Mouse (Mus musculus) R1 (cell line): Measurements from ENCODE around the gene Nuak1.
A peak's percentile ranks its signal among the peaks of the same experiment; 100 is the strongest.

ENCODE experiments used
- DNase-seq: peaks from one replicate; pipeline ENCODE4 v3.0.0-alpha.2; 2018; ENCODE audit warnings: low read depth, low spot score

Nuak1 gene

DNA sequence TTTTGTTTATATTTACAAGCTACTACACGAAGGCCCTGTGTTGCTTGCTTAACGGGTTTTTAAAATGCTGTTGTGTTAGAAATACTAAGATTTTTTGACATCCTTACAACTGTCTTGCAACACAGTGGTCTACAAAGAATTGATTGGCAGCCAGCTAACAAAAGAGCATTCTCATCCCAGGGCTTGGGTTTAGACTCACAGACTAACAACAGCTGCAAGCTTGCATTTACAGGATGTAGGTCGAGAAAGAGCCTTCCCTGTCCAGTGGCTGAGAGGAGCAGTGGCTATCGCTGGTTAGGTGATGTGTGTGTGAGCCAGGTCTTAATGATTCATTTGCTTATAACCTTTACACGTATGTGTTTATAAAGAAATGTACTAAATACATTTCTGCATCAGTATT is 94.7 kb downstream of the Nuak1 start:
- DNase-seq: no peak

GRCm38 (mm10) chr10:84343536-84343935 is 96.9 kb downstream of the Nuak1 start:
- no peak for DNase-seq

DNA sequence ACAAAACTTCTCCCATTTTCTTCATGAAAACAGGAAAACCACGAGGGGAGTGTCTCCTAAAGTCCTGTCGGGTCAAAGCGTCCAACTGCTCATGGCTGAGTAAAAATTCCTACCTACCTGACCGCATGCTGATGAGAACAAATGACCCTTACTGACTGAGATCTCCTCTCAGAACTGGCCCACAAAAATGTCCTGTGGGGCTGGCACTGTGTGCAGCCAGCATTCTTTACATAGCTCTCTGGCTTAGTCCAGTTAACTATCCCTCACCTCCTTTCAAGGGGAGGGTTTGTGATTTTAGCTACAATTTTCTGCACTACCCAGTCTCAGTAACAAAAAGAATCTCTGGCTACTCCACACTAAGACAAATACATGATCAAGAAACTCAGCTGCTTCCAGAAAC is 100.9 kb downstream of the Nuak1 start:
- no peak for DNase-seq

GRCm38 (mm10) chr10:84338752-84339151 is 101.6 kb downstream of the Nuak1 start:
- DNase-seq: no peak

- DNase-seq: no peak
Measured at GRCm38 (mm10) chr10:84335441-84335840, 105.0 kb downstream of the Nuak1 start.

GRCm38 (mm10) chr10:84329822-84330221 is 110.6 kb downstream of the Nuak1 start:
- DNase-seq: no peak

GRCm38 (mm10) chr10:84329336-84329735 is 111.1 kb downstream of the Nuak1 start:
- no peak for DNase-seq

- DNase-seq: peak; percentile 18
Measured at GRCm38 (mm10) chr10:84324018-84324417, 116.4 kb downstream of the Nuak1 start.
